Mouse (Mus musculus): ENCODE measurements around the gene Kcnq2. TPM values are rescaled to one million over a fixed set of nuclear protein-coding genes. Genes with fewer than 3 reads are reported as not detected.
A peak's percentile ranks its signal among the peaks of the same experiment; 100 is the strongest.

The Kcnq2 gene
- polyA plus RNA-seq, 1 experiment, result not detected

DNA sequence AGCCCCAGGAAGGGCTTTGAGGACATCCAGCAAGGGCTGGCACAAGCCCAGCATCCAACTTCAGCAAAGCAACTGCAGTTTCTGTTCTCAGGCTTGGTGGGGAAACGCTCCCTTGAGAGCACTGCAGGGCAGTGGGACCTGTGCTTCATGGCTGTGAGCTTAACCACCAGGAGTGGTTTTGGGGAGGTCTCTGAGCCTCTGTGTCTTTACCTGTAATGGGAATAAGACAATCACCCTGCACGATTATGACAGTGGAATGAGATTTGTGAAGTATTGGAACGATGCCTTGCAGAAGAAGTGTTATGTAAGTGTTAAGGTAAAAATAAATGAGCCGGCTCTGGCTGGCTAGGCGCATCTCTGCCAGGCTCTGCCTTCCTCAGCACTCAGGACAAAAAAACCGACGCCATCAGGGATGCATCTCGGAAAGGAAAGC, 7.6 kb upstream of the Kcnq2 start:
- Histone ChIP-seq H3K4me2 (ENCODE audit: low read depth) (no peak overlapping the region), H3ac (ENCODE audit: control insufficient read depth, insufficient read length) (no peak overlapping the region), H3K79me2 (ENCODE audit: control insufficient read depth, insufficient read depth) (no peaks in the 10 kb centered on the region), H3K4me3 (no peak overlapping the region), H3K27me3 (ENCODE audit: control insufficient read depth, insufficient read depth, insufficient read length) (peaks cover 15% of the 10 kb centered on the region), H3K36me3 (ENCODE audit: control insufficient read depth, insufficient read depth) (no peaks in the 10 kb centered on the region)
- no peak for TF ChIP-seq POLR2AphosphoS2 (IDR thresholded peaks at IDR 0.05; ENCODE audit: insufficient read length, low read depth)
- TF ChIP-seq SRF (IDR thresholded peaks at IDR 0.05; ENCODE audit: control insufficient read depth, insufficient read length, low read depth), result no peak
- TF ChIP-seq MYOD1 (IDR thresholded peaks at IDR 0.05; ENCODE audit: control insufficient read depth in 1 of 3, insufficient read length in 2 of 3, low read depth in 2 of 3), result no peak
- no peak for TF ChIP-seq TCF12 (IDR thresholded peaks at IDR 0.05; ENCODE audit: insufficient read depth, poor library complexity, severe bottlenecking)

DNA sequence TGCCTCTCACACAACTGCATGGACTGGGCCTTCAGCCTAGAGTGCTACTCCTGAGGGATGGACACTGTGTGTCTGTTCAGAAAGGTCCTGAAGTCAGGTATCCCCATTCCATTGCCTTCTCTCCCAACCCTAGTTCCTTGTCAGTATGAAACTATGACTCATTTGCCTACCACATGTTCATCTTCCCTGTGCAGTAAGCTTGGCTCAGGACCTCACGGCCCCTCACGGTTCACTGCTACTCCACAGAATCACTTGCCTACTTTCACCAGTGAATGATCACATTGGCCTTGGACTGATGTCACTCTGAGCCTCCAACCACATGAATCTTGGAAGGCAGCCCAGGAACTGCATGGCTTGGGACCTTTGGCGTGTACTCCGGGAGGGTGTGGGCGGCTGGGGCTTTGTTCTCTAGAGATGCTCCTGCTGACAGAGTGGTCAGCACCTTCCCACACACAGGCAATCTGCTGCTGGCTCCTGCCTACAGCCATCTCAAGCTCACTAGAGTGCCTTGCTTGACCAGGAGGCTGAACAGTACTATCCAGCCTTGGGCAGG, 4.6 kb upstream of the Kcnq2 start:
- H3K36me3 ChIP-seq (ENCODE audit: control insufficient read depth, insufficient read depth), result no peaks in the 10 kb centered on the region
- no peaks in the 10 kb centered on the region for H3K79me2 ChIP-seq (ENCODE audit: control insufficient read depth, insufficient read depth)
- H3K4me3 ChIP-seq, result no peak overlapping the region
- H3ac ChIP-seq (ENCODE audit: control insufficient read depth, insufficient read length), result no peak overlapping the region
- TF ChIP-seq MYOD1 (IDR thresholded peaks at IDR 0.05; ENCODE audit: control insufficient read depth in 1 of 3, insufficient read length in 2 of 3, low read depth in 2 of 3), result no peak
- no peak for TF ChIP-seq TCF3 (IDR thresholded peaks at IDR 0.05; ENCODE audit: insufficient read length, low read depth)
- TF ChIP-seq USF1 (IDR thresholded peaks at IDR 0.05; ENCODE audit: low read depth), result no peak
- TF ChIP-seq CEBPB (IDR thresholded peaks at IDR 0.05; ENCODE audit: insufficient read depth, poor library complexity, severe bottlenecking), result no peak
- no peak for TF ChIP-seq MAX (IDR thresholded peaks at IDR 0.05; ENCODE audit: low read depth)
- TF ChIP-seq SRF (IDR thresholded peaks at IDR 0.05; ENCODE audit: control insufficient read depth, insufficient read length, low read depth), result no peak
- no peak for TF ChIP-seq TCF12 (IDR thresholded peaks at IDR 0.05; ENCODE audit: insufficient read depth, poor library complexity, severe bottlenecking)
- no peak for TF ChIP-seq MYOG (IDR thresholded peaks at IDR 0.05; ENCODE audit: control insufficient read depth in 1 of 3, insufficient read depth in 1 of 3, insufficient read length in 2 of 3, low read depth in 2 of 3)
- TF ChIP-seq POLR2A (IDR thresholded peaks at IDR 0.05; ENCODE audit: insufficient read length, low read depth), result no peak
- TF ChIP-seq REST (IDR thresholded peaks at IDR 0.05; ENCODE audit: insufficient read depth, insufficient read length), result no peak
- no peak for TF ChIP-seq POLR2AphosphoS2 (IDR thresholded peaks at IDR 0.05; ENCODE audit: insufficient read length, low read depth)
- TF ChIP-seq E2F4 (IDR thresholded peaks at IDR 0.05; ENCODE audit: insufficient read depth), result no peak
- H3K4me2 ChIP-seq (ENCODE audit: low read depth), result no peak overlapping the region
- H3K27me3 ChIP-seq (ENCODE audit: control insufficient read depth, insufficient read depth, insufficient read length), result peaks cover 9% of the 10 kb centered on the region

DNA sequence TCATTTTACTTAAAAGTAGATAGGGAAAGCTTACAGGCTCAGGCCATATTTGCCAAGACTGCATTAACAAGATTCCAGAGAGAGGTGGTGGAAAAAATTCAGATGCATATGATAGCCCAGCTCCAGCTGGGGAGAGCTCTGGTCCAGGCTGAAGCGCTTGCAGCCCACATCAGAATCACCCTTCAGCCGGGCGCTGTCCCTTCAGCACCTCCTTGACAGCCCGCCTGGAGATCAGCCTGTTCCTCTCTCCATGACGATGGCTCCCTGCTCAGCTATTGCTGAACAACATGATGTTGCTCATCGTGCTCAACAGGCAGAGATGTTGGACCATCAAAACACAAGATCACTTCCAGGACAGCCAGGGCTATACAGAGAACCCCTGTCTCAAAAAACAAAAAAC, 1.8 kb upstream of the Kcnq2 start:
- H3K4me3 ChIP-seq, result no peak overlapping the region
- no peaks in the 10 kb centered on the region for H3K79me2 ChIP-seq (ENCODE audit: control insufficient read depth, insufficient read depth)
- H3ac ChIP-seq (ENCODE audit: control insufficient read depth, insufficient read length), result no peak overlapping the region
- H3K36me3 ChIP-seq (ENCODE audit: control insufficient read depth, insufficient read depth), result no peaks in the 10 kb centered on the region
- TF ChIP-seq TCF3 (IDR thresholded peaks at IDR 0.05; ENCODE audit: insufficient read length, low read depth), result no peak
- TF ChIP-seq REST (IDR thresholded peaks at IDR 0.05; ENCODE audit: insufficient read depth, insufficient read length), result peak; percentile 67
- H3K4me2 ChIP-seq (ENCODE audit: low read depth), result no peak overlapping the region
- H3K27me3 ChIP-seq (ENCODE audit: control insufficient read depth, insufficient read depth, insufficient read length), result peaks cover 19% of the 10 kb centered on the region

DNA sequence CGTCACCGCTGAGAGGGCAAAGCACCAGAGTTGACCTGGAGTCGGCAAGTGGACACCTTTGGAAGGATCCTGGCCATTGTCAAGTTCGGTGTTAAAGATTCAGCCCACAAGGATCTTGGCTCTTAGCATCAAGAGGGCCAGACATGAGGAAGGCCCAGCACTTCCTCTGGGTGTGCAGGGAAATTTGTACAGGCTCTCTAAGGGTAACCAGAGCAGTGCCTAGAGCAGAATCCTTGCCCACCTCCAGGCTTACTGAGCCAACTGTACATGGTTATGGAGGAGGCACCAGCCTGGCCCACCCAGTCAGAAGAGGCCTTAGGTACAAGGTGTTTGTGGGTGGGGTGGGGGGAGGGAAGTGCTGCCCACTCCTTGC, 332 bp upstream of the Kcnq2 start:
- no peak for TF ChIP-seq TCF3 (IDR thresholded peaks at IDR 0.05; ENCODE audit: insufficient read length, low read depth)
- no peak for TF ChIP-seq MYOD1 (IDR thresholded peaks at IDR 0.05; ENCODE audit: control insufficient read depth in 1 of 3, insufficient read length in 2 of 3, low read depth in 2 of 3)
- no peak for TF ChIP-seq POLR2AphosphoS2 (IDR thresholded peaks at IDR 0.05; ENCODE audit: insufficient read length, low read depth)
- no peak for TF ChIP-seq REST (IDR thresholded peaks at IDR 0.05; ENCODE audit: insufficient read depth, insufficient read length)
- no peak for TF ChIP-seq CEBPB (IDR thresholded peaks at IDR 0.05; ENCODE audit: insufficient read depth, poor library complexity, severe bottlenecking)
- no peak for TF ChIP-seq TCF12 (IDR thresholded peaks at IDR 0.05; ENCODE audit: insufficient read depth, poor library complexity, severe bottlenecking)
- TF ChIP-seq MYOG (IDR thresholded peaks at IDR 0.05; ENCODE audit: control insufficient read depth in 1 of 3, insufficient read depth in 1 of 3, insufficient read length in 2 of 3, low read depth in 2 of 3), result no peak
- Histone ChIP-seq H3K27me3 (ENCODE audit: control insufficient read depth, insufficient read depth, insufficient read length) (peaks cover 19% of the 10 kb centered on the region), H3ac (ENCODE audit: control insufficient read depth, insufficient read length) (no peak overlapping the region), H3K4me2 (ENCODE audit: low read depth) (no peak overlapping the region), H3K4me3 (no peak overlapping the region), H3K79me2 (ENCODE audit: control insufficient read depth, insufficient read depth) (no peaks in the 10 kb centered on the region), H3K36me3 (ENCODE audit: control insufficient read depth, insufficient read depth) (no peaks in the 10 kb centered on the region)

GRCm38 (mm10) chr2:181133837-181134590, 1.1 kb downstream of the Kcnq2 start:
- no peaks in the 10 kb centered on the region for H3K36me3 ChIP-seq (ENCODE audit: control insufficient read depth, insufficient read depth)
- no peak overlapping the region for H3K4me3 ChIP-seq
- TF ChIP-seq TCF3 (IDR thresholded peaks at IDR 0.05; ENCODE audit: insufficient read length, low read depth) (no peak), CEBPB (IDR thresholded peaks at IDR 0.05; ENCODE audit: insufficient read depth, poor library complexity, severe bottlenecking) (no peak), POLR2AphosphoS2 (IDR thresholded peaks at IDR 0.05; ENCODE audit: insufficient read length, low read depth) (no peak), MYOD1 (IDR thresholded peaks at IDR 0.05; ENCODE audit: control insufficient read depth in 1 of 3, insufficient read length in 2 of 3, low read depth in 2 of 3) (no peak), E2F4 (IDR thresholded peaks at IDR 0.05; ENCODE audit: insufficient read depth) (no peak), MAX (IDR thresholded peaks at IDR 0.05; ENCODE audit: low read depth) (no peak), MYOG (IDR thresholded peaks at IDR 0.05; ENCODE audit: control insufficient read depth in 1 of 3, insufficient read depth in 1 of 3, insufficient read length in 2 of 3, low read depth in 2 of 3) (no peak), POLR2A (IDR thresholded peaks at IDR 0.05; ENCODE audit: insufficient read length, low read depth) (no peak), USF1 (IDR thresholded peaks at IDR 0.05; ENCODE audit: low read depth) (no peak), REST (IDR thresholded peaks at IDR 0.05; ENCODE audit: insufficient read depth, insufficient read length) (no peak), SRF (IDR thresholded peaks at IDR 0.05; ENCODE audit: control insufficient read depth, insufficient read length, low read depth) (no peak), TCF12 (IDR thresholded peaks at IDR 0.05; ENCODE audit: insufficient read depth, poor library complexity, severe bottlenecking) (no peak)

More at GRCm38 (mm10) chr2:181133837-181134590, 1.1 kb downstream of the Kcnq2 start:
- Histone ChIP-seq H3K79me2 (ENCODE audit: control insufficient read depth, insufficient read depth) (no peaks in the 10 kb centered on the region), H3K27me3 (ENCODE audit: control insufficient read depth, insufficient read depth, insufficient read length) (peaks cover 19% of the 10 kb centered on the region), H3K4me2 (ENCODE audit: low read depth) (no peak overlapping the region), H3ac (ENCODE audit: control insufficient read depth, insufficient read length) (no peak overlapping the region)
